Mouse (Mus musculus): Measurements from ENCODE around the gene Olfr104-ps. TPM values are rescaled to one million over a fixed set of nuclear protein-coding genes. Genes with fewer than 3 reads are reported as not detected.

Gene Olfr104-ps
- polyA plus RNA-seq (2015; fragmentation: Nextera tagmentation; extraction: Ambion mirVana): not detected in 2 replicates

DNA sequence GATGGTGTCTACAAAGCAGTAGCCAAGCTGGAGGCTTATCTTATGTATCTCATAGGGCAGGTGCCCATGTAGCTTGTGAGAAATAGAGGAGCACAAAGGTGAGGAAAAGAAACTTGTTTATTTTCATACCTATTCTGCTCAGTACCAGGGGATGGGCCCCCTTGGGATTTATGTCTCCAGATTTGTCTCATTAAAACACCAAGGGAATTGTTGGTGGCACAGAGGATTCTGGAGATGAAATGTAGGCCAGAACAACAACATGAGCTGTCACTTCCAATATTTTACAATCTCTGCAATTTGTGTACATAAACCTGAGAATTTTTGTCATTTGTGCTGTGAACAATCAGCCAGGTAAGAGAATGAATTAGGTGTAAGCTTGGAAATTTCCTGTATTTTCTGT is at the start of gene Olfr104-ps:
Gene Olfr104-ps (plus strand): TSS at position 301 of the 400 bp plus-strand sequence.
- H3K9me3 ChIP-seq (replicated peaks; ENCODE audit: control insufficient read depth, low read length): no peaks in the 10 kb centered on the region

DNA sequence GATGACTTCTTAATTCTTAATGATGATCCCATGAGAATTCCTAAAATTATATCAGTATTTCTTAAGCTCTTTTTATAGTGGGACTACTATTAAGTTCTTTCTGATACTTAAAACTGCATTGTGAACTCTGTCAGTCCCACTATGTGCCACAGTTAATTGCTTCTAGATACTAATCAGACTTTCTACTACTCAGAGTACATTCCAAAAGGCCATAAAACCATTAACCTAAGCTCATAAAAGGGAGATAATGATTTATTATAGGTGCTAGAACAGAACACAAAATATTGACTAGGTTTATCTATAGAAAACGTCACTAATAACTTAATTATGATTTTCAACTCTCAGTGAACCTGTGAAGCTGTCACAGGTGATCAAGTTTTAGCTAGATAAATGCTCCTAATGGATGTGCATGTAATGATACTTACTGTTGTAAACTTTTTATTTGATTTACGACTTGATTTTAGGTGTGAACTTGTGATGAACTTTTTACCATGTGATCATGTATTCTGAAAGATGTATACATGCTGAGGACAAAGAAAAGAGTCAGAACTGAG is 49.2 kb upstream of the Olfr104-ps start:
- no peak overlapping the region for H3K27ac ChIP-seq (ENCODE audit: low read length)
- H3K4me2 ChIP-seq (ENCODE audit: low read depth, low read length): no peak overlapping the region
- H3K36me3 ChIP-seq (ENCODE audit: control insufficient read depth, insufficient read depth, low read length): no peaks in the 10 kb centered on the region
- no peak for ATAC-seq (ENCODE audit: insufficient read depth, low FRiP score)
- H3K27me3 ChIP-seq (ENCODE audit: control insufficient read depth, insufficient read depth, low read length): no peaks in the 10 kb centered on the region
- H3K9ac ChIP-seq (ENCODE audit: low read length): no peak overlapping the region
- no peaks in the 10 kb centered on the region for H3K9me3 ChIP-seq (replicated peaks; ENCODE audit: control insufficient read depth, low read length)
- no peaks in the 10 kb centered on the region for H3K4me1 ChIP-seq (ENCODE audit: control insufficient read depth, insufficient read depth, low read length)
- H3K4me3 ChIP-seq (replicated peaks; ENCODE audit: low read length): no peak overlapping the region
- 28% methylated on average over 2 of the region's 2 CpGs for WGBS

More for the DNA sequence above, at the start of gene Olfr104-ps:
- Histone ChIP-seq H3K9ac (ENCODE audit: low read length) (no peak within 1 kb of the TSS), H3K27me3 (ENCODE audit: control insufficient read depth, insufficient read depth, low read length) (no peaks in the 10 kb centered on the region), H3K36me3 (ENCODE audit: control insufficient read depth, insufficient read depth, low read length) (no peaks in the 10 kb centered on the region), H3K4me3 (replicated peaks; ENCODE audit: low read length) (no peak within 1 kb of the TSS), H3K4me2 (ENCODE audit: low read depth, low read length) (no peak within 1 kb of the TSS), H3K27ac (ENCODE audit: low read length) (no peak within 1 kb of the TSS), H3K4me1 (ENCODE audit: control insufficient read depth, insufficient read depth, low read length) (no peaks in the 10 kb centered on the region)
- ATAC-seq (ENCODE audit: insufficient read depth, low FRiP score): no peak

DNA sequence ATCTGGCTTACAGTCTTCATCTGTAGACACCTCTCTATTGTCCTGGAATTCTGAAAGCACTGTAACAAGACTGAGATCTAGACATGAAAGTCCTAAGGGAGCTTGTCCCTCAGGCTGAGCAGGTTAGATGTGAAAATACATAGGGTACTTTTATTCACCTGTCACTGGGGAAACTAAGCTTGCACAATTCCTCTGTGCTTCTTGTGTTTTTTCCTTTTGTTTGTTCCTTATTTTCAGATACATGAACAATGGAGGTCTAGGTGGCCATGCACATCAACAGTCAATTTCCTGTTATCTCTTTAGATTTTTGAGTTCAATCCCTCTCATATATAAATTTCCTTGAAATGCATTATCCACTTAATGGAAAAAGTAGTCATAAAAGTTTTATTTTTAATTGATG is 42.4 kb upstream of the Olfr104-ps start, which contains the start of gene Olfr102:
Gene Olfr102 (minus strand): TSS at position 101 of the 400 bp plus-strand sequence.
- Histone ChIP-seq H3K36me3 (ENCODE audit: control insufficient read depth, insufficient read depth, low read length) (no peaks in the 10 kb centered on the region), H3K4me3 (replicated peaks; ENCODE audit: low read length) (no peak within 1 kb of the TSS), H3K4me2 (ENCODE audit: low read depth, low read length) (no peak within 1 kb of the TSS), H3K27ac (ENCODE audit: low read length) (no peak within 1 kb of the TSS), H3K27me3 (ENCODE audit: control insufficient read depth, insufficient read depth, low read length) (no peaks in the 10 kb centered on the region), H3K4me1 (ENCODE audit: control insufficient read depth, insufficient read depth, low read length) (no peaks in the 10 kb centered on the region), H3K9ac (ENCODE audit: low read length) (no peak within 1 kb of the TSS), H3K9me3 (replicated peaks; ENCODE audit: control insufficient read depth, low read length) (no peaks in the 10 kb centered on the region)
- no peak for ATAC-seq (ENCODE audit: insufficient read depth, low FRiP score)

DNA sequence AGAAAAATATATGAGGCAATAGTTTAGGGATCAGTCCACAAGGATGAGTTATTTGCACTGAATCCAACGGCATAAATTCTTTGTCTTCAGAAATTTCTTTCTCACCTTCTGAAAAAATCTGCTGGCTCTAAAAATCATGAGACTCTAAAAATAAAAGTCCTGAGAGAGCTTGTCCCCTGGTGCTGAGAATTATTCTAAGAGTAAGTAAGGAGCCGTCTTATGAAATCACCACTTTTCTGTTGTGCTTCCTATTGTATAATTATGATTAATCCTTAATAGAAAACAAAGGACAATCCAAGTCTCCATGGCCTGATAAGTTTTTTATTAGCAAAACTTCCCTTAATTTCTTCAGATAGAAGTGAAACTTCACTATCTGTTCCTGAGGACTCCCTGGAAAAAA is 19.8 kb upstream of the Olfr104-ps start, which contains the start of gene Olfr103:
Gene Olfr103 (minus strand): TSS at position 101 of the 400 bp plus-strand sequence.
- H3K4me3 ChIP-seq (replicated peaks; ENCODE audit: low read length): no peak within 1 kb of the TSS
- no peak within 1 kb of the TSS for H3K9ac ChIP-seq (ENCODE audit: low read length)
- WGBS: 81% methylated on average over 2 of the region's 2 CpGs
- no peaks in the 10 kb centered on the region for H3K36me3 ChIP-seq (ENCODE audit: control insufficient read depth, insufficient read depth, low read length)
- no peaks in the 10 kb centered on the region for H3K9me3 ChIP-seq (replicated peaks; ENCODE audit: control insufficient read depth, low read length)
- H3K4me1 ChIP-seq (ENCODE audit: control insufficient read depth, insufficient read depth, low read length): no peaks in the 10 kb centered on the region
- ATAC-seq (ENCODE audit: insufficient read depth, low FRiP score): no peak
- no peak within 1 kb of the TSS for H3K27ac ChIP-seq (ENCODE audit: low read length)
- no peaks in the 10 kb centered on the region for H3K27me3 ChIP-seq (ENCODE audit: control insufficient read depth, insufficient read depth, low read length)
- no peak within 1 kb of the TSS for H3K4me2 ChIP-seq (ENCODE audit: low read depth, low read length)

DNA sequence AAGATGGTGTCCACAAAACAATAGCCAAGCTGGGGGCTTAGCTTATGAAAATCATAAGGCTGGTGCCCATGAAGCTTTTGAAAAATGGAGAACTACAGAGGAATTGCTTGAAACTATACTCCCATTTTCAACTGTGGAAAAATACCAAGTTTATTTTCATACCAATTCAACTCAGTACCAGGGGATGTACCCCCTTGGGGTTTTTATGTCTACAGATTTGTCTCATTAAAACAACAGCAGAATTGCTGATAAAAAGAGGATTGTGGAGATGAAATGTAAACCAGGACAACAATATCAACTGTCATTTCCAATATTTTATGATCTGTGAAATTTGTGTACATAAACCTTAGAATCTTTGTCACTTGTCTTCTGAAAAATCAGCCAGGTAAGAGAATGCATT is 19.4 kb downstream of the Olfr104-ps start, which contains the start of gene Olfr105-ps:
Gene Olfr105-ps (plus strand): TSS at position 301 of the 400 bp plus-strand sequence.
- no peak within 1 kb of the TSS for H3K4me3 ChIP-seq (replicated peaks; ENCODE audit: low read length)
- H3K27me3 ChIP-seq (ENCODE audit: control insufficient read depth, insufficient read depth, low read length): no peaks in the 10 kb centered on the region
- no peak within 1 kb of the TSS for H3K27ac ChIP-seq (ENCODE audit: low read length)
- no peaks in the 10 kb centered on the region for H3K36me3 ChIP-seq (ENCODE audit: control insufficient read depth, insufficient read depth, low read length)
- H3K4me1 ChIP-seq (ENCODE audit: control insufficient read depth, insufficient read depth, low read length): no peaks in the 10 kb centered on the region
- ATAC-seq (ENCODE audit: insufficient read depth, low FRiP score): no peak
- H3K4me2 ChIP-seq (ENCODE audit: low read depth, low read length): no peak within 1 kb of the TSS
- H3K9me3 ChIP-seq (replicated peaks; ENCODE audit: control insufficient read depth, low read length): no peaks in the 10 kb centered on the region
- no peak within 1 kb of the TSS for H3K9ac ChIP-seq (ENCODE audit: low read length)

DNA sequence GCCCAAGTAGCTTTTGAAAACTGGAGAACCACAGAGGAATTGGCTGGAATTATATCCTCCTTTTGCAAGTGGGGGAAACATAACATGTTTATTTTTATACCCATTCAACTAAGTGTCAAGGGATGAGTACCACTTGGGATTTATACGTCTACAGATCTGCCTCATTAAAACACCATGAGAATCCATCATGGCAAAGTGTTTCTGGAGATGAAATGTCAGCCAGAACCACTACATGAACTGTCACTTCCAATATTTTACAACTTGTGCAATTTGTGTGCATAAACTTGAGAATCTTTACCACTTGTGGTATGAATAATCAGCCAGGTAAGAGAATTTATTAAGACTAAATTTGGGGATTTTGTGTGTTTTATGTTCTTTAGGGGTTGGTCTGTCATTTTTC is 30.7 kb downstream of the Olfr104-ps start, which contains the start of gene Olfr106-ps:
Gene Olfr106-ps (plus strand): TSS at position 301 of the 400 bp plus-strand sequence.
- H3K4me1 ChIP-seq (ENCODE audit: control insufficient read depth, insufficient read depth, low read length): no peaks in the 10 kb centered on the region
- H3K9ac ChIP-seq (ENCODE audit: low read length): no peak within 1 kb of the TSS
- WGBS: 60% methylated on average over 1 of the region's 1 CpGs
- no peak within 1 kb of the TSS for H3K4me3 ChIP-seq (replicated peaks; ENCODE audit: low read length)
- H3K27me3 ChIP-seq (ENCODE audit: control insufficient read depth, insufficient read depth, low read length): no peaks in the 10 kb centered on the region
- H3K27ac ChIP-seq (ENCODE audit: low read length): no peak within 1 kb of the TSS
- H3K36me3 ChIP-seq (ENCODE audit: control insufficient read depth, insufficient read depth, low read length): no peaks in the 10 kb centered on the region
- no peaks in the 10 kb centered on the region for H3K9me3 ChIP-seq (replicated peaks; ENCODE audit: control insufficient read depth, low read length)
- no peak for ATAC-seq (ENCODE audit: insufficient read depth, low FRiP score)
- H3K4me2 ChIP-seq (ENCODE audit: low read depth, low read length): no peak within 1 kb of the TSS

DNA sequence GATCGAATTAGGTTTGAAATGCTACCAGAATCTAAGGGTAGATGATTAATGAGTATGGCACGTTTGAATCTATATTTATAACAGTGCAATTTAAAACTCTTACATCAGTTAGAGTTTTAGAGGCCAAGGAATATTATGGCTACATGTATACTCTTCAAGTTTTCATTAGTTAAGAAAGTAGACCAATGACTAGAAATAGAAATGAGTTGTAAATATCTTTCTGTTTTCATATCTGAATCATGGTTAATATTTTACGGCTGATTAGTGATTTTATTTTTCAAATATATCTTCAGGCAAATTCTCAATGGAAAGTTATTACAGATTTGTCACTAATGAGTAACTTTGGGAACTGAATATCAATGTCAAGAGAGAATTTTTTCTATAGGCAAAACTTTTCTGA is 39.5 kb downstream of the Olfr104-ps start, which contains the start of gene Olfr107:
Gene Olfr107 (plus strand): TSS at position 301 of the 400 bp plus-strand sequence.
- Histone ChIP-seq H3K9ac (ENCODE audit: low read length) (no peak within 1 kb of the TSS), H3K4me3 (replicated peaks; ENCODE audit: low read length) (no peak within 1 kb of the TSS), H3K27me3 (ENCODE audit: control insufficient read depth, insufficient read depth, low read length) (no peaks in the 10 kb centered on the region), H3K27ac (ENCODE audit: low read length) (no peak within 1 kb of the TSS), H3K9me3 (replicated peaks; ENCODE audit: control insufficient read depth, low read length) (no peaks in the 10 kb centered on the region), H3K4me1 (ENCODE audit: control insufficient read depth, insufficient read depth, low read length) (no peaks in the 10 kb centered on the region), H3K4me2 (ENCODE audit: low read depth, low read length) (no peak within 1 kb of the TSS), H3K36me3 (ENCODE audit: control insufficient read depth, insufficient read depth, low read length) (no peaks in the 10 kb centered on the region)
- no peak for ATAC-seq (ENCODE audit: insufficient read depth, low FRiP score)
- WGBS: 69% methylated on average over 3 of the region's 3 CpGs

DNA sequence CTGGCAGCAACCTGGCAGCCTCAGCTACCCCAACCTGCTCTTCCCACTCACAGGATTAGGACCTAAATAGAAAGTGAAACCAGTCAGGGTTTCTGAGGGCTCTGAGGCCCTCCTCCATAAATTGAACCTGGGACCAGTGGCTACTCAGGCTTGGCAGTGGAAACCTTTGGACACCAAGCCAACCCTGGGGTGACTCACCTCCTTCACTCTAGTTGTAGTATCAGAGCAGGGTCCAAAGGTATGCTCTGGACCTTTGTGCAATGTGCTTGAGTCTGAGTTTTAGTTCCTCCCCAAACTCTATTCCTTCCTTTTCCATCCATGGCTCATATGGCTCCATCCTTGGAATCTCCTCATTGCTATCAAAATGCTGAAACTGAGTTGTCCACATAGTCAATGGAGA is 54.0 kb downstream of the Olfr104-ps start:
- no peaks in the 10 kb centered on the region for H3K9me3 ChIP-seq (replicated peaks; ENCODE audit: control insufficient read depth, low read length)
- no peaks in the 10 kb centered on the region for H3K36me3 ChIP-seq (ENCODE audit: control insufficient read depth, insufficient read depth, low read length)
- 0 out of 2 replicates have a peak, but pooled peaks have one; percentile 53 for ATAC-seq (ENCODE audit: insufficient read depth, low FRiP score)
- no peak overlapping the region for H3K4me3 ChIP-seq (replicated peaks; ENCODE audit: low read length)
- H3K27ac ChIP-seq (ENCODE audit: low read length): no peak overlapping the region
- H3K4me1 ChIP-seq (ENCODE audit: control insufficient read depth, insufficient read depth, low read length): no peaks in the 10 kb centered on the region
- H3K27me3 ChIP-seq (ENCODE audit: control insufficient read depth, insufficient read depth, low read length): no peaks in the 10 kb centered on the region
- no peak overlapping the region for H3K4me2 ChIP-seq (ENCODE audit: low read depth, low read length)
- no peak overlapping the region for H3K9ac ChIP-seq (ENCODE audit: low read length)

Measured in stomach, embryonic 16.5 days (tissue).